ENCODE assay signal across 19 mouse cellular contexts in the genomic region with DNA sequence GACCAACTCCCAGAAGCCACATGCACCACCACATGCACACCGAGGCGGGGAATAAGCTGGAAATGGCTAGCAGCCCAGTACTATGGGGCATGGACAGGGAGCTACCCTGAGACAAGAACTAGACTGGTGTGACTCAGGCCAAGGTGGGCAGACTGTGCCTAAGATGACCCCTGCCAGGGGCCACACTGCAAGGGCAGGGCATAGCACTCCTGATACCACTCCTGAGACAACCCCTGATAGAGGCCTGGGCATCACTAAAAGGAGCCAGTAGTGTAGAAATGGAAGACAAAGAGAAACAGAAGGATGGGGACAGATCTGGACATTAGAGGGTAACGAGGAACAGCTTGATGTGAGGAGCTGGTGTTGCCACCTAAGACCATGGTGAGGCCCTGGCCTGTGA. TPM values are rescaled to one million over a fixed set of nuclear protein-coding genes. Genes with fewer than 3 reads are reported as not detected.
"Had no signal": no experiment of that assay in that cellular context is flagged by ENCODE, and none has a peak within 500 bp of the region (broad histone marks: within the 10 kb centered on the region; RNA-seq: fewer than 3 reads in every experiment).

No protein-coding gene starts in this region.

- H3K27me3 ChIP-seq: neural tube, embryonic 13.5 days; neural tube, embryonic 15.5 days; stomach, embryonic 15.5 days had no signal

- H3K36me3 ChIP-seq: neural tube, embryonic 13.5 days; neural tube, embryonic 15.5 days; stomach, embryonic 15.5 days had no signal

- DNase-seq: retina, postnatal 1 day; right cerebral cortex, adult 18-20 months; right cerebral cortex, postnatal 14 days; right cerebral cortex, postnatal 25 days; right cerebral cortex, postnatal 4 days; spleen, adult 18-20 months; thymus, adult 18-20 months; thymus, adult 2 months; thymus, postnatal 14 days; thymus, postnatal 25 days; thymus, postnatal 36 days; thymus, postnatal 4 days had no signal

- H3K4me1 ChIP-seq: neural tube, embryonic 13.5 days; neural tube, embryonic 15.5 days; stomach, embryonic 15.5 days had no signal

- H3K4me2 ChIP-seq: neural tube, embryonic 13.5 days; neural tube, embryonic 15.5 days; stomach, embryonic 15.5 days had no signal

- H3K9me3 ChIP-seq: neural tube, embryonic 13.5 days; neural tube, embryonic 15.5 days; stomach, embryonic 15.5 days had no signal

- H3K27ac ChIP-seq: neural tube, embryonic 13.5 days; neural tube, embryonic 15.5 days; stomach, embryonic 15.5 days; stomach, postnatal 0 days had no signal

- H3K9ac ChIP-seq: neural tube, embryonic 13.5 days; neural tube, embryonic 15.5 days; stomach, embryonic 15.5 days had no signal

- H3K4me3 ChIP-seq: neural tube, embryonic 13.5 days; neural tube, embryonic 15.5 days; stomach, embryonic 15.5 days had no signal

RNA-seq across cellular contexts. Expression of a gene that starts 28.7 kb away (rescaled TPM):
- polyA plus RNA-seq: testis, adult 2 months; thymus, postnatal 0 days; urinary bladder, adult 2 months had no signal
